Mouse (Mus musculus) left cerebral cortex, postnatal 25 days (tissue): ENCODE measurements at regions not wholly inside any gene's neighbourhood (a gene's known extent, or its start where the extent isn't known, plus 50 kb on each side); places are given as distances from the start of the nearest gene placed in this dataset.
"Not testable (repeated sequence)": the region's sequence is repeated elsewhere in the genome, so short reads cannot be mapped to it uniquely, and the experiment has no call there.

Source experiments
- DNase-seq, 2 experiments: peaks; one replicate each; pipeline ENCODE4 v3.0.0; 2022; ENCODE audit warnings: low spot score in 2 of 2, mixed read lengths in 1 of 2
- intact Hi-C: fragments of 180-260 bp; cut with DNase I; formaldehyde crosslinking; loops from one replicate; pipeline ENCODE4 v1.15.1; 2025

DNA sequence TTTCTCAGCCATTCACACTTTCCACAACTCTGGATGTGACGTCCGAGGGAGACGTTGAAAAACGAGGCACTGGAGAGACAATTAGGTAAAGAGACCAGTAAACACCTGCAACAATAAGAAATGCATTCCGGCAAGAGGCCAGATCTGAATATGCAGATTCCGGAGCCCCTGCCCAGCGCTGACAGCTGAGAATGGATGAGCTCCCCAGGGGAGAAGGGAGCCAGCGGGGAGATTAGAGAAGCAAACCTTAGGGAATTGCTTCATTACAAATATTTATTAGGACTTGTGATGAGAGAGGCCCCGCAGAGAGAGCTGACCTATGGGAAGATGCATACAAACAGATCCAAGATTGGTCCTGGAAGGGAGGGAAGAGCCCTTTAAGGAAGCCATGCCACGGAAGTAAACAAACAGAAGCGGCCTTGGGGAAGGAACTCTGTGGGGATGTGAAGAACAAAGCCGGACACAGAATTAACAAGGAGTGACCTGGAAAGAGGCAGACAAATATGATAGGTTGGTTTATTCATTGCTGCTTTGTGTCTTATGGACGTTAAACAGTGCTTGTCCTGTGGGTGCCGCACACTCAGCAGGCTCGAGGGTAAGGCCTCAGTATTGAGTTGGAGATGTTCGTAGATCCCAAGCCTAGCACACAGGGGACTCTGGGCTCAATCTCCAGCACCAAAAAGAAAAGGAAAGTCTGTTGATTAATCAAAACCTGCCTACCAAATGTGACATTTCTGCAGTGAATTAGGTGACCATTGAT is 121.7 kb upstream of the Nebl start:
- intact Hi-C loops = no loop called here
- DNase-seq = no peak

DNA sequence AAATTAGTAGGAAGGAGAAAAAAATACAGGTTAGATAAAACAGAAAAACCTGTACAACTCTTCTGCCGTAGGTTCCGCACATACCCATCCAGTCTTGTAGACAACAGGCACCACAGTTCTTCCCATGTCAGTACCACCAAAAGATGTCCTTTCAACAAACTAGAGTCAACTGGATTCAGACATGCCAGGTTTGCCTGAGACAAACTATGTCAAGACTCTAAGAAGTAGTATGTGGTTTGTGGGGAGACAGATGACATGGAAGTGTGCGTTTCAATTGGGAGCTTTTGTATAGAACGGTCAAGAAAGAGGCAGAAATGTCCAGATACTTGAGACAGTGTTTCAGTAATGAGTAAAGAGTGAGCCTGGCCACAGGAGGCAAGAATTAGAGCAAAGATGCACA is 119.5 kb upstream of the Nebl start:
- no peak for DNase-seq
- intact Hi-C loops = no loop called here

DNA sequence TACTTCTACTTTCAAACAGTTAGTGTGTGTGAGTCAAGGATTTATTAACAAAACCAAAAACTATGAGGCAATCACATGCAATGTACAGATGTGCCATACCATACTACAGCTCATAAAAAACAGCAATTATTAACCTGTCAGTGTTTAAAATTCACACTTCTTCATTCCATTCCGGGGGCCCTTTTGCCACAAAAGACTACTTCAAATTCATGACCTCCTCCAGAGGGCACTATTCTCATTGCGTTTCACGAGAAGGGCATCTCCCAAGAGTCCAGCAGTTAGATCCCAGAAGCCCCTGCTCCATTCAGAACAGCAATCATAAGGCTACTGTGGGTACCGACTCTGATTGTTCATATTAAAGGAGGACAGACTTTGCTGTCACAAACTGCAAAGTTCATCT is 118.0 kb upstream of the Nebl start:
- DNase-seq = no peak
- intact Hi-C loops = loop anchor here (10.0 kb wide), 1 partner anchor 314 kb away; no protein-coding TSS in a partner anchor

GRCm38 (mm10) chr2:17845447-17846092 is 114.3 kb upstream of the Nebl start:
- intact Hi-C loops = loop anchor here (10.0 kb wide), 1 partner anchor 311 kb away; no protein-coding TSS in a partner anchor

GRCm38 (mm10) chr2:17844662-17845446 is 113.6 kb upstream of the Nebl start:
- intact Hi-C loops = loop anchor here (10.0 kb wide), 1 partner anchor 310 kb away; no protein-coding TSS in a partner anchor

More at GRCm38 (mm10) chr2:17845447-17846092, 114.3 kb upstream of the Nebl start:
- DNase-seq = not testable (repeated sequence)

GRCm38 (mm10) chr2:17841963-17842362 is 110.7 kb upstream of the Nebl start:
- peak; percentile 42 to 48 for DNase-seq
- intact Hi-C loops = loop anchor here (2.0 to 10.0 kb wide), 4 partner anchors 111 to 419 kb away; partner anchors contain the start of gene Nebl

More at GRCm38 (mm10) chr2:17844662-17845446, 113.6 kb upstream of the Nebl start:
- peak in 1 of 2 experiments; percentile 37 for DNase-seq

DNA sequence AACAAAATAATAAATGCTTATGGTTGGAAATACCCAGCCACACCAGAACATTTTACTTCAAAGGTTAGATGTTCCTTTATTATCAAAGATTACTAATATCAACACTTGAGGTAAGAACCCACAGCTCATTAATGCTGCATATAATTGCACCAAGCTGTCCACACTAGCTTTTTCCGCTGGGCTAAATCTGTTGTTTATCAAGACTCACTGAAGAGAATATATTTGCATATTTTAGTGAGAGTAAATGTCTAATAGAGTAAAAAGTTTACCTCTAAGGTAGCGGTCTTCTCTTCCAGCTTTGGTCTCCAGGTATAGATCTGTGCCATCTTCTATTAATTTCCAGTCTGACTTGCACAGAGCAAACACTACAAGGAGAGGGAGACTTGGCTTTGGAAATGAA is 110.3 kb upstream of the Nebl start:
- no peak for DNase-seq
- intact Hi-C loops = loop anchor here (2.0 to 10.0 kb wide), 3 partner anchors 111 to 419 kb away; partner anchors contain the start of gene Nebl

DNA sequence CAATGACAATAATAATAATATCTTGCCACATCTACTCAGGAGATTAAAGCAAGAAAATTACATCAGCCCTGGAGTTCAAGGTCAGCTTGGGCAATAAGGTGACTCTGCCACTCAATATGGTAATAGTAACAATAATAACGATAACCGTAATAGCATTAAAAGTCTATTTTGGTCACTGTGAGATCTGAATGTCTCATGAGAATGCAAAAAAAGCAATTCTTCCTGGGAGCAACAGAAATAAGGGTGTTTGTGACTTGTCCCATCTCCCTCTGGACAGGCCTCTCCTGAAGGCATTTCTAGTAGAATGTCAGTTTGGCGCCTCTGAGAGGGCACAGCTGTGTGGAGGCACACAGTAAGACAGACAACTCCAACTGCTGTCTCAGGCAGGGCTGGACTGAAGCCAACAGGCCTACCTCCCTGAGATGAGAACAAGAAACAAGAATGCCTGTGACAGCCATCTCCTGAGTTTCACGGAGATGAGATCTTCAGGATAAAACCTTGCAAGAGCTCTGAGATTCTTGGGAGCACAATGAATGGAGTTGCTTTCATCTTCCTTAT is 109.8 kb upstream of the Nebl start:
- intact Hi-C loops = loop anchor here (2.0 to 10.0 kb wide), 3 partner anchors 110 to 418 kb away; partner anchors contain the start of gene Nebl
- no peak for DNase-seq

DNA sequence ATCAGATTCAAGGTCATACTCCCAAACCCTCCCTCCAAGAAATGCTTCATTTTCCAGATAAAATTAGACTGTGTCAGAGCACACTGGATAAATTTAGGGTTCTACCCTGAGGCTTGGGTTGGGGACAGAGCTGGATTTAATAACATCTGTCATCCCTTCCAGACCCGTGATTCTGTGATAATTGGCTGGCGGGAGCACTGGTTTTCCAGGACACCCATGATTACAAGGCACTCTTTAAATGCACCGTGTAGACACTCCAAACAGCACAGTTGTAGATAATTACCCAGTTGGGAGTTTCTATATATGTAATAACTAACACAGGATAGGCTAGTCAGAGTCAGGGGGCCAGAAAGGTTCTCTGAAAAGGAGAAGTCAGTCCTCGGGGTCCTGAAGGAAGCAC is 108.4 kb upstream of the Nebl start:
- no peak for DNase-seq
- intact Hi-C loops = loop anchor here (2.0 to 10.0 kb wide), 3 partner anchors 109 to 417 kb away; partner anchors contain the start of gene Nebl

- peak in 1 of 2 experiments; percentile 26 for DNase-seq
- intact Hi-C loops = no loop called here
These were observed 107.8 kb upstream of the Nebl start for GRCm38 (mm10) chr2:17838859-17839581.

DNA sequence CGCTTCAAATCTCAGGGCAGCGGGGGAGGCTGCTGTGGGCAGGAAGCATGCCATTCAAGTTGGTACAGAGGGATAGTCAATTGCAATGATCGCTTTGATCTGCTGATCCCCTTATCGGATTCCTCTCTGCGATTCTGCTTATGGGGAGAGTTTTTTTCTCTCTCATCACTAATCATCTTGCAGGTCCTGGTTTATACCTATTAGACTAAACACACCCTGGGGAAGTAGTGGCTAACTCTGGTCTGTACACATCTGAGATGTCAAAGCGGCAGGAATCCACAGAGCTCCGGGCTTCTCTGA is 107.1 kb upstream of the Nebl start:
- no peak for DNase-seq
- intact Hi-C loops = no loop called here

DNA sequence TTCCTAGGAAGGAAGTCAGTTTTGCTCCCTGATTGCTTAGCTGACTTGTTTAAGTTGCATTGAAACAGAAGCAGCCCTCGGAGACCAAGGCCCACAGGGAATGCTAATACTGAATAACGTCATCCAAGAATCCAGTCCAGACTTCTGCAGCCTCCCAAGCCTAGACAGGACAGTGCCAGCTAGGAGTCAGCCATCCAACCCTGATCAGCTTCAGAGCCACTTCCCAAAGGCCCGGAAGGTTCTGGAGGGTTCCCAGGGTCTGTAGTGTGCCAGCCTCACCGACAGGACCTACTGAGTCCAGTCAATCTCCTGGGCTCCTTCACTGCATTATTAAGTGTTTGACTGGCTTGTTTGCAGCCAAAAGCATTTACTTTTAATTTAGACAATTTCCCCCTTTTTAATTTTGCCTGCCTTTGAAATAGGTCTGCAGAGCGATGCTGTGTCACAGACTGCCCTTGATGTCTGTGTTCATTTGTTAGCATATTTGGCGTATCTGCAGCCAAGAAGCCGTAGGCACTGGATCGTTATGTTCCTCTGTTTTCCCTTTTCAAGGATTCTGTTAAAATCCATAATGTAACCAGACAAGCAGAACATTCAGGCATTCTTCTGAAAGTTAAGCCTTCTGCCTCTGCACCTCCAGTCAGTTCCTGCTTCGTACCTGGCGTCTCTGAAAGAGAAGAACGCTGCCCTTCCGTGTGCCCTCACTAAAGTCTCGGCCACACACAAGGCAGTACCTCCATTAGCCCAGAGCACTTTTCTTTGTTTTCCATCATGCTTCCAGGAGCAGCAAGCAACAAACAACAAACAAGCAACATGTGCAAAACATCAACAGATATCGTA is 106.5 kb upstream of the Nebl start:
- intact Hi-C loops = no loop called here
- DNase-seq = no peak

DNA sequence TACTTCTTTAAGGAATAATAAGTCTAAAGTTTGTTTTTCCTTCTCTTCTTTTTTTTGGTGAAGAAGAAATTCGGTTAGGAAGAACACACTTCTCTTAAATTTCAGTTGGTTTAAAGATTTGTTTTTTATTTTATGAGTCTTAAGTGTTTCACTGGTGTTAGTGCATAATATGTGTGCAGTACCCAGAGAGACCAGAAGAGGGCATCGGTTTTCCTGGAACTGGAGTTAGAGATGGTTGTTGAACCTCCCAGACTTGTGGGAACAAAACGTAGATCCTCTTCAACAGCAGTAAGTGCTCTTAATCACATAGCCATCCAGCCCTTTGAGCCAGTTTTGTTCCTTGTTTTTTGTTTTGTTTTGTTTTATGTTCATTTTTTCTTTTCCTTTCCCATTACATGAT is 101.5 kb upstream of the Nebl start:
- no peak for DNase-seq
- intact Hi-C loops = no loop called here

DNA sequence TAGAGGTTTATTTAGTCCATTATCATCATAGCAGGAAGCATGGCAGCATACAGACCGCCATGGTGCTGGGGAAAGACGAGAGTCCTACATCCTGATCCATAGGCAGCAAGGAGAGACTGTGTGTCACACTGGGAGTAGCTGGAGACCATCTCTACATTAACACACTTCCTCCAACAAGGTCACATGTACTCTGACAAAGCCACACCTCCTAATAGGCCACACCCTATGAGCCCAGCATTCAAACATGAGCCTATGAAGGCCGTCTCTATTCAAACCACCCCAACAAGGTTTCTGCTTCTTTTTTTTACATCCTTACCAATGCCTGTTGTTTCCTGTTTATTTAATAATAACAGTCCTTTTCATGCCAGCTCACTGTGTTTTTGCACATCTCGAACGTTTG is 99.0 kb upstream of the Nebl start:
- intact Hi-C loops = no loop called here
- no peak for DNase-seq

- intact Hi-C loops = no loop called here
- no peak for DNase-seq
These were observed 94.0 kb upstream of the Nebl start for GRCm38 (mm10) chr2:17825271-17825670.

- intact Hi-C loops = no loop called here
- DNase-seq = no peak
These were observed 92.9 kb upstream of the Nebl start for GRCm38 (mm10) chr2:17824176-17824575.

- DNase-seq = no peak
- intact Hi-C loops = no loop called here
These were observed 91.3 kb upstream of the Nebl start for GRCm38 (mm10) chr2:17822621-17823006.

DNA sequence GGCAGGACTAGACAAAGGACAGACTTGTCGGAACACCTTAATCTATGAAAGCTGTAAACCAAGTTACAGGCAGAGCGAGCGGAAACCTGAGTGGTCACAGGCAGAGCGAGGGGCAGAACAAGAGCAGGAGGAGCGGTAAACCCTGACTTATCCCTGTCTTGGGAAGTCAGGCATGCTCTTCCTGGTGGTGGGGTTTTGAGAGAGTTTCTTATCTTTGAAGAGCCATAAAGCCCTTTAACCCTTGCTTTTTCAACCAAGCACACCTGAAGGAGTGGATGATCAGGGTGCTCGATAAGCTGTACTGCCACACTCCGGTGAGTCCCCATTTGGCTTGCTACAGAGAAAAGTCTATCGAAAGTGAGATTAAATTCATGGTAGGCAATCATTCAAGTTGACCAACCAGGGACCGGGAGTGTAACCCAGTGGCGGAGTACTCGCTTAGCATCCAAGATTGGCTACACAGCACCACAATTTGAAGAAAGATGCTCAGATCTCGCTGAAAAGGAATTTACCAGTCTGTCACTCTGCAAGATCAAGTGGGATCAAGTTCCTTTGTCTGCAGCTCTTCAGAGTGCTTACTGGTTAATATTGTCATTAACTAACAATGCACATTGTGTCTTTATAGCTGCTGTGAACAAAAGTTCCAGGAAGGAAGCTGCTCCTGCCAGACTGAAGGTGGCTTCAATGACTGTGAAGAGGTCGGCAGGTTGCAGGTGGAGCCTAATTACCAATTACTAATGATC is 90.8 kb upstream of the Nebl start:
- no peak for DNase-seq
- intact Hi-C loops = no loop called here
